Mouse (Mus musculus) erythroblast, embryonic 14.5 days (primary cell): Measurements from ENCODE around the gene Lhfp.

ENCODE experiments used
- GATA1 ChIP-seq: IDR thresholded peaks from 2 replicates; pipeline ENCODE4 v1.6.1; 2012; ENCODE audit warnings: low read length, inconsistent platforms, mixed read lengths
- TAL1 ChIP-seq: IDR thresholded peaks from 3 replicates; pipeline ENCODE4 v1.6.1; 2012; ENCODE audit warnings: low read length, inconsistent platforms, mixed read lengths

DNA sequence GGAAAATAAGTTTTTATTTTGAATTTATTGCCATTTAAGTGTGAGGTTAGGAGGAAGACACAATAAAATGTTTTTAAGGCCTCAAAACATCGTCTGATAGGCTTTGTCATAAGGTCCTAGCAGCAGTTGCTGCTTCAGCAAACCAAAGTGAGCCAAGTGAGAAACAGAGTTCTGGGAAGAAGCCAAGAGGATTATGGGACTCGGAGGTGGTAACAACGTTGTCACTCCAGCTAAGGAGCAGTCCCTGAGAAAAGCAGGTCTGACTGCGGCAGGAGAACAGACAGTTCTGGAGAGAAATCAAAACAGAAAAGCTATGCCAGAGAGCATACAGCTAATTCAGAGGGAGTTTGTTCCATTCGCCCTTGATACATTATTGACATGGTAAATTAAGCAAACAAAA is 260.5 kb downstream of the Lhfp start:
- TF ChIP-seq GATA1, result no peak
- no peak for TF ChIP-seq TAL1
